Mouse (Mus musculus): Measurements from ENCODE around the gene Cbx7.
"Not testable (repeated sequence)": the region's sequence is repeated elsewhere in the genome, so short reads cannot be mapped to it uniquely, and the experiment has no call there.

DNA sequence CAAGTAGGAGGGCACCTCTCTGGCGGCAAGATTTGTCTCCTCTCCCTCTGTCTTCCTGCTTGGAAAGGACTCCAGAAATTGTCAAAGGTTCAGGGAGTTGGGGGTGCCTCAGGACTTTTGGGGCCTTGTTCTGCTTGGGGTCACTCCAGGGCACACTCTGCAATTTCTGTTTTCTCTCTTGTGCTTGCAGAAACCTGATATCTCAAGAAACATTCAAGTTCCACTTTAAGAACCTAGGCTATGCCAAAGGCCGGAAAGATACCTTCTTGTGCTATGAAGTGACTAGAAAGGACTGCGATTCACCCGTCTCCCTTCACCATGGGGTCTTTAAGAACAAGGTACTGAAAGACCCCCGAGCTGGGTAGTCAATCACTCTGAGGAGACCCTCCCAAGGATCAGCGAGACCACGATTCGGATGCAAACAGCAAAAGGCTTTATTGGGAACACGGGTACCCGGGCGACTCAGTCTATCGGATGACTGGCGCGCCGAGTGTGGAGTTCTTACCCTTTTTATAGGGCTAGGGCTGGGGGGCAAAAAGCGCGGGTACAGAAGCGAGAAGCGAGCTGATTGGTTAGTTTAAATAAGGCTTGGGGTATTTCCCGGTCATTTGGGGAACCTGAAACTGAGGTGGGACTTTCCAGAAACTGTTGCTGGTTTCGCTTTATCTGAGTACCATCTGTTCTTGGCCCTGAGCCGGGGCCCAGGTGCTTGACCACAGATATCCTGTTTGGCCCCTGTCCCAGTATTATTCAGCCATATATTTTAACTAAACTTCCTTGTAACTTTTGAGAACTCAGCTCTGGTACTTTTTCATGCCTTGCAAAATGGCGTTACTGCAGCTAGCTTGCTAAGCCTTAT, 75.5 kb downstream of the Cbx7 start:
- not testable (repeated sequence) for TF ChIP-seq ZNF384 (IDR thresholded peaks at IDR 0.05; ENCODE audit: low read depth, low read length); HCFC1 (IDR thresholded peaks at IDR 0.05; ENCODE audit: borderline replicate concordance, insufficient read depth, low read length)
